Mouse (Mus musculus) thymus, adult 2 months (tissue): ENCODE data around the gene Aimp2.

Source experiments
- CTCF ChIP-seq: fragments of 200-500 bp; IDR thresholded peaks from 2 replicates; pipeline ENCODE4 v1.5.1; 2012; ENCODE audit warnings: mild to moderate bottlenecking, control low read depth, low read length, moderate library complexity, borderline replicate concordance; ENCODE audit not compliant: control insufficient read depth, poor library complexity, insufficient read depth; ENCODE audit errors: extremely low read depth
- POLR2A ChIP-seq: fragments of 200-500 bp; IDR thresholded peaks from 2 replicates; pipeline ENCODE4 v1.6.1; 2012; ENCODE audit warnings: mild to moderate bottlenecking, low read length, control low read depth, moderate library complexity; ENCODE audit not compliant: control insufficient read depth, poor library complexity, insufficient read depth; ENCODE audit errors: extremely low read depth

GRCm38 (mm10) chr5:143890741-143891140, 18.9 kb downstream of the Aimp2 start:
- TF ChIP-seq CTCF (no peak), POLR2A (no peak)
